Mouse (Mus musculus) cortical plate, adult 2 months (tissue): ENCODE results near the gene Itpr1. TPM values are rescaled to one million over a fixed set of nuclear protein-coding genes. Genes with fewer than 3 reads are reported as not detected.

Experiments used
- H3K27ac ChIP-seq: fragments of 200-500 bp; 2 replicates; pipeline ENCODE4 v1.5.1; 2012; ENCODE audit warnings: low read length, control low read depth, inconsistent platforms; ENCODE audit not compliant: insufficient read depth
- H3K4me1 ChIP-seq: fragments of 200-500 bp; 2 replicates; pipeline ENCODE4 v1.6.1; 2011; ENCODE audit warnings: low read length; ENCODE audit not compliant: control insufficient read depth, insufficient read depth
- H3K4me3 ChIP-seq: fragments of 200-500 bp; 2 replicates; pipeline ENCODE4 v1.5.1; 2011; ENCODE audit warnings: mild to moderate bottlenecking, low read length, control low read depth; ENCODE audit not compliant: insufficient read depth
- CTCF ChIP-seq: fragments of 200-500 bp; IDR thresholded peaks from 2 replicates; pipeline ENCODE4 v1.5.1; 2011; ENCODE audit warnings: mild to moderate bottlenecking, control low read depth, low read length; ENCODE audit not compliant: insufficient read depth; ENCODE audit errors: extremely low read depth
- POLR2A ChIP-seq: fragments of 200-500 bp; IDR thresholded peaks from 2 replicates; pipeline ENCODE4 v1.6.1; 2011; ENCODE audit warnings: mild to moderate bottlenecking, low read length, control low read depth; ENCODE audit not compliant: insufficient read depth; ENCODE audit errors: extremely low read depth
- polyA plus RNA-seq: library from polyadenylated mRNA; depleted of rRNA; stranded (reverse); fragments of >200 nt; gene quantifications from 2 replicates; pipeline ENCODE4 v1.2.3, GENCODE M21; 2012

Itpr1 gene
- polyA plus RNA-seq, 1 experiment = 152 TPM

DNA sequence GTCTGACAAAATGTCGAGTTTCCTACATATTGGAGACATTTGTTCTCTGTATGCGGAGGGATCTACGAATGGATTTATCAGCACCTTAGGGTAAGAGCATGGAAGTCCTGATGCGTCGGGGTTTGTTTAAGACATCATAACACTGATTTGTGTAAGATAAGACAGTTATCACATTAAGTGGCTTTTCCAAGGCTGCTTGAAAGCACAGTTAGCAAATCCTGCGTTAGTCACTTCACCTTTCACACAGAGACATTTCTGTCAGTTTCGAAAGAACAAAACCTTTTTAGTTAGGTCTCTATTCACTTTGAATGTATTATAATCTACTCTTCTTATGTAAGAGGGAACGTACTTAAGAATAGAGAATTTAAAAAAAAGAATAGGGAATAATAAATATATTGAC is 24.1 kb downstream of the Itpr1 start:
- H3K27ac ChIP-seq = 0 out of 2 replicates have a peak overlapping the region, but pooled peaks have one; percentile 43
- no peak overlapping the region for H3K4me3 ChIP-seq
- no peak for TF ChIP-seq POLR2A

DNA sequence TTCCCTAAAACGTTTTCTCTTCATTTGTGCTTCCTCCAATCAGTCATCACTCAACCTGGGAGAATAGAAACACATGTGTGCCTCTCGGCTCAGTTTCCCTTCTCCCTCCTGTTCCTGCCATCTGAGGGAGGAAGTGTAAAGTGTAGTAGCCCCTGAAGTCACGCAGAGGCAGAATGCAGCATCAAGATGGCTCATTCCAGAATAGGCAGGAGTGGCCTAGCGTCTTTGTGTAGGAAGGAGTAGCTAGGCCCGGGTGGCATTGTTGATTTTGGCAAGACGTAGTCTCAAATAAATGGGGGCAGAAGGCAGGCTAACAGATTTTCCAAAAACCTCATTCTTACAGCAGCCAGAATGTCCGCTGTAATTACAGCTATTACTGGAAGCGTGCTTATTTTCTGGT is 24.7 kb downstream of the Itpr1 start:
- Histone ChIP-seq H3K27ac (no peak overlapping the region), H3K4me3 (no peak overlapping the region), H3K4me1 (peaks cover 7% of the 10 kb centered on the region; the same call in 1 of the 2 replicates)
- TF ChIP-seq CTCF (no peak), POLR2A (no peak)

More for the DNA sequence above, 24.1 kb downstream of the Itpr1 start:
- H3K4me1 ChIP-seq = peaks cover 7% of the 10 kb centered on the region; the same call in 1 of the 2 replicates

- Histone ChIP-seq H3K4me1 (peaks cover 8% of the 10 kb centered on the region), H3K4me3 (no peak overlapping the region), H3K27ac (no peak overlapping the region)
- TF ChIP-seq POLR2A = no peak
- no peak for TF ChIP-seq CTCF
Measured at GRCm38 (mm10) chr6:108238011-108238410, 25.1 kb downstream of the Itpr1 start.

GRCm38 (mm10) chr6:108239056-108239455 is 26.2 kb downstream of the Itpr1 start:
- TF ChIP-seq CTCF (no peak), POLR2A (no peak)
- Histone ChIP-seq H3K4me3 (no peak overlapping the region), H3K27ac (no peak overlapping the region), H3K4me1 (peaks cover 8% of the 10 kb centered on the region)

DNA sequence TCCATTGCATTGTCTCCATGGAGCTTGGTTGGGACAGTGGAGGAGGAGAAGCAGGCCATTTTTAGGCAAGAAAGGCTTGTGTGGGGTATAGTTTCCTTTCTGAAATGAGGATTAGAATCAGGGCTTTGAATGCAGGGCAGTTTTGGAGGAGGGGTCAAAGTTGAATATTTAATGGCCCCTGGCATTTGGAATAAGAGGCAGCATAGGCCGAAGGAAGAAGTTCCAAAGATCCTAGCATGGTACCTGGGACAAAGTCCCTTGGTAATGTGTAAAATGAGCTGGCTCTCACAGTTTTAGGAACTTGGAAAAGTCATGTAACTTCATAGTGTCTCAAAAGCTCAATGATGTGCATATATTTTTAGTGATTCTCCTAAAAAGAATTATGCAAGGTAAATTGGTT is 27.1 kb downstream of the Itpr1 start:
- H3K4me1 ChIP-seq = peaks cover 8% of the 10 kb centered on the region
- no peak overlapping the region for H3K4me3 ChIP-seq
- no peak for TF ChIP-seq CTCF
- TF ChIP-seq POLR2A = no peak
- H3K27ac ChIP-seq = no peak overlapping the region

DNA sequence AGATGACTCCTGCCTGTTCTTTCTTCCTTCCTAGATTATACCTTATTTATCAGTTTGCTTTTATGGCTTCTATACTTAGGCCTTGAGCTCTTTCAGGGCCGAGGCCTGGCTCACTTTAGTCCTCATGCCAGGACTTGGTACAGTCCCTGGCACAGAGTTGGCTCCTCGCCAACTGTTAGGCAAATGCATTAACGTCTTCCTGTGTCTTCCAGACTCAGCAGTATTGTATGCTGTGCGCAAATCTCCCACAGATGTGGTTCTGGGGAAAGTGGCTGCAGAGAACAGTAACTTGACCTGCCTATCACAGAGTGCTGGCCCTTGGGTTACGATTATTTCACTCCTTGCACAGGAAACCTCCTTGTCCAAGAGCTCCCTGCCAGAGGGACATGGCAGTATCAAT is 27.9 kb downstream of the Itpr1 start:
- no peak for TF ChIP-seq CTCF
- no peak for TF ChIP-seq POLR2A
- peaks cover 8% of the 10 kb centered on the region for H3K4me1 ChIP-seq
- H3K4me3 ChIP-seq = no peak overlapping the region
- H3K27ac ChIP-seq = no peak overlapping the region

DNA sequence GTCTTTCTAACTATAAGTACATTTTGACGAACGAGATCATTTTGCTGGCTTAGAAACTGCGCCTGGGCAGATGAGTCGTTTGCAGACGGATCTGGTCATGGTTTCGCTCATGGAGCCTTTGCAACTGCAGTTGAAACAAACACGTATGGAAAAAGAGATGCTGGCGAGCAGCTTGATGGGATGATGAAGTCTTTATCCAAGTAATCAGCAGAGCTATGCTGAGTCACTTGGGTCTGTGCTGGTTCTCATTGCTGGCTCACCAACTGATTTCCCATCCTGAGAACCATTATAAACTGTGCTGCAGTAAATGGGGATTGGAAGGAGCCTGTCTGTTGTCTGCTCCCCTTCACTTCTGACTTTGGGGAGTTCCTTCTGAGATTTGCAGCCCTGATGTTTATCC is 31.7 kb downstream of the Itpr1 start:
- Histone ChIP-seq H3K4me3 (no peak overlapping the region), H3K4me1 (peaks cover 10% of the 10 kb centered on the region), H3K27ac (no peak overlapping the region)
- TF ChIP-seq POLR2A (no peak), CTCF (no peak)

GRCm38 (mm10) chr6:108246369-108247085 is 33.6 kb downstream of the Itpr1 start:
- Histone ChIP-seq H3K27ac (no peak overlapping the region), H3K4me1 (peaks cover 9% of the 10 kb centered on the region), H3K4me3 (no peak overlapping the region)
- TF ChIP-seq POLR2A (no peak), CTCF (no peak)

DNA sequence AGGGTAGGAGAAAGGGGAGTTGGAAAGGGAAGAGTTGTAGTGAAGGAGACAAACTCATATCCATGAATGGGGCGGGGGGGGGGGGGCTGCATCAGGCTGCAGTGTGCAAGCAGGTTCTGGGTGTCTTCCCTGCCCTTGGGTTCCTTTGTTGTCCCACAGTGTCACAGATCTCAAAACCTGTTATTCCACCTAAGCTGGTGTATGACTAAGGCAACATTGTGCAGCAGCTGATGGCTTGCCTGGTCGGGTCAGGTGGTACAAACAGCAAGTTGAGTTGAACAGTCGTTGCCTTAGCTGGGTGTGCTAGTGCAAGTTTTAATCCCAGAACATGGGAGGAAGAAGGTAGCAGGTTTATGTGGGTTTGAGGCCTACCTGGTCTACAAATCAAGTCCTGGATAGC is 34.3 kb downstream of the Itpr1 start:
- H3K27ac ChIP-seq = no peak overlapping the region
- TF ChIP-seq CTCF (no peak), POLR2A (no peak)

GRCm38 (mm10) chr6:108248519-108248918 is 35.6 kb downstream of the Itpr1 start:
- H3K4me3 ChIP-seq = no peak overlapping the region
- TF ChIP-seq CTCF = no peak
- no peak for TF ChIP-seq POLR2A
- peak overlapping the region; percentile 69; the same call in 1 of the 2 replicates for H3K27ac ChIP-seq
- H3K4me1 ChIP-seq = peaks cover 8% of the 10 kb centered on the region

More for the DNA sequence above, 34.3 kb downstream of the Itpr1 start:
- peaks cover 9% of the 10 kb centered on the region for H3K4me1 ChIP-seq
- no peak overlapping the region for H3K4me3 ChIP-seq
